Mouse (Mus musculus) spleen, embryonic (tissue): ENCODE data around the gene Axin2.

Source experiments
- CTCF ChIA-PET: fragments of 350-600 bp; sonication (Branson Sonifier 250); formaldehyde crosslinking; loops from one replicate; lab custom pipeline; 2022; lab: Charles Lee

The Axin2 gene

DNA sequence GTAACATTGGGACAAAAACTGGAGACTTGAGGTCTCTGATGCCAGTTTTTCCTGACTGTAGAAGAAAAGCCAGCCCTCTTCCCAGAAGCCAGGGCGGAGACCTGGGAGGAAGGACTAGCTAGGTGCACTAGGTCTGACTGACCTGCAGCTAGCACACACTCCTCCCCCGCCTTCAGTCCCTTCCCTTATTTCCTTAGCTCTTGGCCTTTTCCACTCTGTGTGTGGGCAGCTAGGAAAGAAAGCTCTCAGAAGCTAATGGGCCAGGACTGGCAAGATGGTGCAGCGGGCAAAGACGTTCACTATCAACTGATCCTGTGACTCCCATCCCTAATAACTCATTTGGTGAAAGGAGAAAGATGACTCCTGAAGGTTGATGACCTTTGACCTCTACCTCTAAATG is 17.8 kb upstream of the Axin2 start:
- CTCF ChIA-PET, result no interaction called here

DNA sequence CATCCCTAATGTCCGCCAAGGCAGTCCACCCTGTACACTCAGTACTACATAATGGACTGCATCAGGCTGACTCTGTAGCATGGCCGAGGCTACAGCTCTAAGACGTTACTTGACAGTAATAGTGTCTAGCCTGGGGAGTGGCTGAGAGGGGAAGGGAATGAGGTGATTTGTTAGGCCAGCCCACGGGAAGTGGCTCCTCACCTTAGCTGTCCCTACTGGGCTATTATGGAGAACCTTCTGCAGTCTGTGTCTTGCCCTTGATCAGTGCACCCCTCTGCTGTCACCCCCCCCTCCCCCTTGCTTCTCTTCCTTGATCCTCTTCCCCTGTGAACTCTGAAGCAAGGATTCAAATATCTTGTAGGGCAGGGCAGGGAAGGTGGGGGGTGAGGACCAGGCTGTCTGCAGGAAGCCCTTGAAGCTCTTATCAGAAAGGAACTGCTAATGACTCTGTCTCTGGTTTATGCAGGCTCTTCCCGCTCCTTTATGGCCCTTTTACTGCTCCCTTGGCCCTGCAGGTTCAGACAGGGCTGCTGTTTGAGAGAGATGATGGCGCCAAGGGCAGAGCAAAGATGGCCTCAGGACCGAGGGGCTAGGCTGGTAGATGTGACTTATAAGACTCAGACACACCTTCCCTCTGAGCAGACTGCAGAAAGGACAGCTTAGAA is 13.4 kb upstream of the Axin2 start:
- CTCF ChIA-PET, result no interaction called here

DNA sequence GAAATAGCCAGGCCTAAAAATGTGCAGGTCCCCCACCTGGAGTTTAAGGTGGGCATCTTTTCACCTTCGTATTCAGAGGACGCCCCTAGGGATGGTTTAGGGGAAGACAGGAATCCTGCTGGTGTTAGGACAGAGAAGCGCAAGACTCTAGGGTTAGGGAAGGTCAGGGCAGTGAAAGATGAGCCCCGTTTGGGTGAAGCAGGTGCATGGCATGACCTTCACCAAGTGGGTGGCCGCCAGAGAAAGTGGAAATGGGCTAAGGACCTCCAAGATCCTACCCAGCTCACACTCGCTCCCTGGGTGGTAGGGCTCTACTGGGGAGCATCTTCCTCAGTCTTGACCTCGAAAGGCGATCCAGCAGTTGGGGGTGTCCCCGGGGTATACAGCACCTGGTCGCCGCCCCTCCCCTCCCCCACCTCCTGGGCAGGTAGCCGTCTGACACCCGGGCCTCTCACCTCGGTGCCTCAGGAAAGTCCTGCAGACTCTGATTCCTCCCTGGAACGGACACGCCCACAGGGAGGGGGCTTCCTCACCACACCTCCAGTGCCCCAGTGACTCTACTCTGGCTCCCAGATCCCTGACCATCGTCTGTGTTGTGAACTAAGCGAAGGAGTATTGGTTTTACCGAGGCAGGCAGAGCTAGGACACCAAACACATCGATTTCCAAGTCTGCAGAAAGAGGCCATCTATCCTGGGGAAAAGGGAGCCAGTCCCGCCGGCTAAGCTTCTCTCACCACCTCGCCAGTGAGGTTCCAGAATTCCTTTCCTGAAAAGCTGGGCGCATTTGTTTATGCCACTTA is 10.6 kb upstream of the Axin2 start:
- CTCF ChIA-PET, result no interaction called here

DNA sequence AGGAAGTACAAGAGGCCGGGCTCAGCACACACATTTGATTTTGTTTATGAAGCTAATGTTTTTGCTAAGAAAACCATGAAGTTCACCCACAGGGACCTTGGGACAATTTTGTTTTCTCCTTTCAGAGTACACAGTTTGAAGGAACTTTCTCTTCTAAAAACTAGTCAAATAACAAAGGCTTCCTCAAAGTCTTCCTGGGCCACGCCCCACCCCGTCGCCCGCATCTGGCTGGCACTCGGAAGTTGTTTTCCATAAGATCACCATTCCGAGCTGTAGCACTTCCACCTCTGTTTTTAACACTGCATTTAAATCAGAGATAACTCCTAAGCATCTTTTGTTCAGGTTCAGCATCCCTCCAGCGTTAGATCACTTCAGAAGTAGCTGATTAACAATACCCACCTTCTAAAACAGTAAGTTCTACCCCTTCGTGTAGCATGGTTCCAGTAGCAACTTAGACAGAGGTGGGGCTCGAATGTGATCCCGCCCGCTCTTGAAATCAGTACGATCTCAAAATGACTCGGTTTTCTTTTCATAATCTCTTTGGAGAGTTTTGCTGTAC is 9.7 kb upstream of the Axin2 start:
- CTCF ChIA-PET, result no interaction called here

DNA sequence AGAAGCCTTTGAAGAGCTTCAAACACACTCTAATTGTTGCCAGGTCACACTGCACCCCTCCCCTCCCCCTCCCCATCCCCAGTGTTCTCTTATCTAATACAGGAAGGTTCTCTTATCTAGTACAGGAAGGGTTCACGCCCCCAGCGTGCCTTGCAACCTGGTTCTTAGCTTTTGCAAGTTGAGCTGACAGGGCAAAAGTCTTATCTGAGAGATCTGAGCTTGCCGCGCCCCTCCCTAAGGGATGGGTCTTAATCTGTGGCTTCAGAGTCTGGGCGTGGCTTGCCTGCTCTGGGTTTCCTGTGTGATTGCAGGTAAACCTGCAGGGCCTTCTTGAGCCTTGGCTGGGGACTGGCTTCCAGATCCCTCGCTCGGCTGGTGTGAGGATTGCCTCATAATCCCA is 9.2 kb upstream of the Axin2 start:
- CTCF ChIA-PET, result no interaction called here

DNA sequence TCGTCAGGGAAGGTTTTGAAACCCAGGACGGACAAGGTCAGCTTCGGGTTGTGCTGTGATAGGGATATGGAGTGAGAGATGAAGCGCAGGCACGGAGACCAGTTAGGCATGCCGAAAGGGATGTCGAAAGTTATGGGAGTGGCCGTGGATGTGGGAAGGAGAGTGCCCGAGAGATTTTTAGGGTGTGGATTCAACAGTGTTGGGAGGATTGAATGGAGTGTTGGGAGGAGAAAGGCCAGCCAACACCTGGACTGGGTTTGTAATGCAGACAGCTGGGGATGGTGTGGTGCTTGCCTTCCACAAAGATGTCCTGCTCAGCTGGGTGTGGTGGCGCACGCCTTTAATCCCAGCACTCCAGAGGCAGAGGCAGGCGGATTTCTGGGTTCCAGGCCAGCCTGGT is 8.0 kb upstream of the Axin2 start:
- CTCF ChIA-PET, result no interaction called here

DNA sequence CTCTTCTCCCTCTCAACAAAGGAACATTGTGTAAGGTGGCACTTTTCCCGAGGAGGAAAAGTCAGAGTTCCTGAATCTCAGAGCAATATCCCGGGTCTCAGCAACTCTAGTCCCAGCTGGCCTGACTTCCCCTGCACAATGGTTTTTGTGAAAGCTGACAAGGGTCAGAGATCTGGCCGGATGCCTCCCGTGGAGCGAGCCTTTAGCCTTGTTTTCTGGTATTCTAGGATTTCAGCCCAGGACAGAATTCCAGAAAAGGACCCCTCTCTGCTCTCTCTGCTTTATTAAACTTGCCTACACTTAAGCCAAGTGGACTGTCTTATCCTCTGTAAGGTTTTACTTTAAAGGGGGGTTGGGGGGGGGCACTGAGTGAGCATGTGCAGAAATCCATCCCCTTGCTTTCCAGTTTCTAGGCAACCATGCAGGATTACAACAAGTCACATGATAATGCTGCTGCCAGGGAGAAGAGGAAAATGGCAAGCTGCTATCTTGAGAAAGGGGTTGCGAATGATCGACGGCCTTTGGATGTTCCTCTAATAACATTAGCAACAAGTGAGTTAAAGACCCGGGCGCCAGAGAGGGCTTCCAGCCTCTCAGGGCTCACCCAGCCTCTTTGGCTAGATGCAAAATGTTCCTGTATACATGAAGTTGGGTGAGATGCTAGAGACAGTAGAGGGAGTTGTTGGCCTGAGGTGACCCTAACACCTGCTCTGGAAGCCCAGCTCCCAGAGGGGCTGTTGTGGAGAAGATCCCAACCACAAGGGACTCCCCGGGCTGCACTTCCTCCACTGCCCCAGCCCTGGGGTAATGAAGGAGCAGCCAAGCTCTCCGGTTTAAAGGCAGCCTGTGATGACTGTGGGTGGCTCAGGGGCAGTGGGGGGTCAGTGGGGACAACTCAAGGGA is 2.5 kb upstream of the Axin2 start:
- CTCF ChIA-PET, result interaction anchor here (0.7 kb wide), 1 partner anchor 59 kb away, joined by 4 read pairs; no protein-coding TSS in a partner anchor

DNA sequence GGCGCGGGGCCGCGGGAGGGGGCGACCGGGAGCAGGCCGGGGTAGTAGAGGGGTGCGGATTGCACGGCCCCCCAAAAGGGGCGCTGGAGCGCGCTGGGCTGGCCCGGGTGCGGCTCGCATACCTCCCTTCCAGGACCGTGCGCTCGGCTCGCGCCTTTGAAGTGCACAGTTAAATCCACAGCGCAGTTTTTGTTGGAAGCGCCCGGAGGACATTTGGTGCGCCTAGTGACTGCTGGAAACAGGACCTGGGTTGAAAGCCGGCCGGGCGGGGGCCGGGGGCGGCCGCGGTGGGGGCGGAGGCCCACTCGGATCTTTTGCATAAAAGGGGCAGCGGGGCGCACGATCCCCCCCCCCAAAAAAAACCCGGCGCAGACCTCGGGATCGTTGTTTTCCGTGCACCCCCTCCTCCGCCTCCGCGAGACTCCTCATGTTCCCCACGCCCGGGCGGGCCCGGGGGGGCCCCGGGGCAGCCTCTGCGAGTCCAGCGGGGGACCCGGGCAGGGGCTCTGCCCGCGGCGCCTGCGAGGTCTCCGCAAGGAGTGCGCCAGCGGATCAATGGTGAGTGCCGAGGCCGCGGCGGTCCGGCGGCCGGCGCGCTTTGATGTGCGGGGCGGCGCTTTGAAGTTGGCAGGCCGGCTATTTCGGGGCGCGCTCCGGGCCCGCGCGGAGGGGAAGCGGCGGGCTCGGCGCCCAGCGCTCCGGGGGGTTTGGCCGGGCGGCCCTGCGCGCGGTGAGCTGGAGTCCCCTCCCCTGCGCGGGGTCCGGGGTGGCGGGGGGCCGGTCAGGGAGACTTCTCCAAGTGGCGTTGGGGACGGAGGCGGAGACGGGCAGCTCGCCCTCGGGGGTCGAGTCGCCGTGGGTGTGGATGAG is 722 bp downstream of the Axin2 start:
- CTCF ChIA-PET, result no interaction called here

DNA sequence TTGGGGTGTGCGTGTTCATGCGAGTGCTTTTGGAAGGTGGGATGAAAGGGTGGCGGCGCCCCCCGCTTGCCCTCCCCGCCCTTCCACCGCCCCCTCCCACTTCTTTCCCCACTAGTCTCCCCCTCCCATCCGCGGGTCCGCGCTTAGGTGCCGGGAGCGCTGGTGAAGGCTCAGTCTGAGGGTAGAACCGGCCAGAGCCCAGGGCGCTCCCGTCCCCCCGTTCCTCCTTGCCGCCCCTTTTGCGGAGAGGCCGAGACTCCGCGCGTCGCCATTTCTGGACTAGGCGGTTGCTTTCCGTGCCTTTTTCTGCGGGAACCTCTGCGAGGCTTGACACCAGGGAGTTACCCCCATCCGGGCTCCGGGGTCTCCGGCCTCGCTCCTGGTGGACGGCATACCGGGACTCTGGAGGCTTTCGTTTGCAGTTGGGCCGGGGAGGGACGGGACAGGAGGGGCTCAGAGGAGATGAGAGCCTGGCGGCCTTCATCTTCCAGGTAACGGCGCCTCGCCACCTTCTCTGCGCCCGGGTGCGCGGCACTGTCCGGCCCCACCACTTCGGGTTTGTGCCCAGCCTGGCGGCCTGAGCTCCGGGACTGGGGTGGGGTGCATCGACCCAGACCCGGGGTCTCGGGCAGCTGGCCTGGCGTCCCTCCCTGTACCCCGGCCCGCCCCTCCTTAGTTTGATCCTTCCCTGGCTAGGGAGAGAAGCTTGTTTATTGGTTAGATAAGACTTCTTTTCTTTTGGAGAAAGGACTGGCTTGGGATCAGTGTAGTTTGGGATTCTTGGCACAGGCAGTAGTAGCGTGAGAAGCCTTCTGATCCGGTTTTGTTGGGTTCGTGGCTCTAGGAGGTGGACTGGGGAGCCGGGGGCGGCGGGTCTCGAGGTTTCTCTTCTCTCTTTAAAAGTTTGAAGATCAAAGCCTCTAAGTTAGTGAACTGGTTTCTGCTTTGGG is 1.6 kb downstream of the Axin2 start:
- CTCF ChIA-PET, result no interaction called here

DNA sequence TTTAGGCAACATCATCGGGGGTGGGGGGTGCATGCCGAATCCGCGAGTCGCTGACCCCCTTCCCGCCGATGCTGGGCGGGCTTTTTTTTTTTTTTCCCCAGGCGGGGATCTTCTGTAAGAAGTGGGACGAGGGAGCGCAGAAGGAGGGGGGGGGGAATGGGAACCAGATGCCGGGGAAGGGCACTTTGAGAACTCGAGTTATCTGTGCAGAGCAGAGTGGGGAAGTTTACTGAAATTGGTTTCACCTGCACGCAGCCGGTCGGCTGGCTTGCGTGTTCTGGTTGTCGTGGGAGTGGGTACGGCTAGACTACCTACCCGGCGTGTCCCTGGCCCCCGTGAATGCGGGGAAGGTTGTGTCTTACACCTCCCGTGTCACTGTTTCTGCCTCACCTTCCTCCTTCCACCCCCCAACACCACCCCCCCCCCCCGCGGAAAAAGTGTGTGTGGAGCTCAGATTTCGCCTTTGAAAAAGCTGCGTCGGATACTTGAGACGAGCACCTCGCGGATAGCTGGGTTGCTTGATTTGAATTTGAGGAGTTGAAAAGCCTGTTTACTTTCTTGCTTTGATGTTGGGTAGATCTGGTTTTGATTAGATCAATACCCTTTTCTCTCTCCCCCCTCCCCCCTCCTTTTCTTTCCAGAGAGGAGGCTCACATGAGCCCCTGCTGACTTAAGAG is 2.5 kb downstream of the Axin2 start:
- CTCF ChIA-PET, result interaction anchor here (0.6 kb wide), 1 partner anchor 558 kb away, joined by 4 read pairs; no protein-coding TSS in a partner anchor

DNA sequence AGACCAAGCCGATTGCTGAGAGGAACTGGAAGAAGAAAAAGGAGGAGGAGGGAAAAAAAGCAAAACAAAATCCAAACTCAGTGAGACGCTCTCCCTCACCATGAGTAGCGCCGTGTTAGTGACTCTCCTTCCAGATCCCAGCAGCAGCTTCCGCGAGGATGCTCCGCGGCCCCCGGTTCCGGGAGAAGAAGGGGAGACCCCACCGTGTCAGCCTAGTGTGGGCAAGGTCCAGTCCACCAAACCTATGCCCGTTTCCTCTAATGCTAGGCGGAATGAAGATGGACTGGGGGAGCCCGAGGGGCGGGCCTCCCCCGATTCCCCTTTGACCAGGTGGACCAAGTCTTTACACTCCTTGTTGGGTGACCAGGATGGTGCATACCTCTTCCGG is 3.0 kb downstream of the Axin2 start:
- CTCF ChIA-PET, result interaction anchor here (0.6 kb wide), 1 partner anchor 558 kb away, joined by 4 read pairs; no protein-coding TSS in a partner anchor

DNA sequence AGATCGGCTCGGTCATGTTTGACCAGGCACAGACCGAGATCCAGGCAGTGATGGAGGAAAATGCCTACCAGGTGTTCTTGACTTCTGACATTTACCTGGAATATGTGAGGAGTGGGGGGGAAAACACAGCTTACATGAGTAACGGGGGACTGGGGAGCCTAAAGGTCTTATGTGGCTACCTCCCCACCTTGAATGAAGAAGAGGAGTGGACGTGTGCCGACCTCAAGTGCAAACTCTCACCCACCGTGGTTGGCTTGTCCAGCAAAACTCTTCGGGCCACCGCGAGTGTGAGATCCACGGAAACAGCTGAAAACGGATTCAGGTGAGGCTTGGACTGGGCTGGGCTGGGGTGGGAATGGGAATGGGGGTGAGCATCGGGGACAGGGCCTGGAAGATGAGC is 3.6 kb downstream of the Axin2 start:
- CTCF ChIA-PET, result no interaction called here

DNA sequence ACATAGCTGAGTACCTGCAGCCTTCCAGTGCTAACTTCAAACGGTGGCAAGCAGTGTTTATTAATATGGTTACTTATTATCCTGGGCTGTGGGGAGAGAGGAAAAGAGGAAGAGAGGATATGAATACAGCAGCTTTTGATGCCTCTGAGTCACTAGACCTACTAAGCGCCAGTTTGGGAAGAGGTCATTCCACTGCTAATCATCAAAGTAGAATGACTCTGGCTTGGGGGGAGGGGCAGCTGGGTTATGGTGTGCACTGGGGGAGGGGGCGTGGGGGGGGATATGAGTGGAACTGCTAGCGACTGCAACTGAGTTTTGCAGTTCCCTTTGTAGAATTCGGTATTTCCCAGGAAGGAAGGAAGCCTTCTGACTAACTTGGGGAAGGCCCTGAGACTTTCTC is 4.2 kb downstream of the Axin2 start:
- CTCF ChIA-PET, result no interaction called here

DNA sequence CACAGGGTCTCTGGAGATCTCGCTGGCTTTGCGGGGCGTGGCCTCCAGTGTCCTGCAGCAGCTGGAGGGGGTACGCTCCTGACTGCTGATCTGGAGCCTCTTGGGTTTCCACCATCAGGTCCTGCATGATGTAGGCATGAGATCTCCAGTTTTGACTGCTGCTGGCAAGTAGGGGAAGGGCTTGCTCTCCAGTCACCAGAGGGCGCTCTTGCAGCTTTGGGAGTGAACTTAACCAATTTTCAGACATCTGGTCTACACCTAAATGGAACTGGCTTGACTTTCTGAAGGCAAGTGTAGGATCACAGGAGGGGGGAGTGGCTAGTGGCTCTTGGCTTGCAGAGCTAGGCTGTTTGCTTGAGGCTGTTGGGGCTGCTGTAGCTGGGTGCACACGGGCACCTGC is 5.1 kb downstream of the Axin2 start:
- CTCF ChIA-PET, result no interaction called here

DNA sequence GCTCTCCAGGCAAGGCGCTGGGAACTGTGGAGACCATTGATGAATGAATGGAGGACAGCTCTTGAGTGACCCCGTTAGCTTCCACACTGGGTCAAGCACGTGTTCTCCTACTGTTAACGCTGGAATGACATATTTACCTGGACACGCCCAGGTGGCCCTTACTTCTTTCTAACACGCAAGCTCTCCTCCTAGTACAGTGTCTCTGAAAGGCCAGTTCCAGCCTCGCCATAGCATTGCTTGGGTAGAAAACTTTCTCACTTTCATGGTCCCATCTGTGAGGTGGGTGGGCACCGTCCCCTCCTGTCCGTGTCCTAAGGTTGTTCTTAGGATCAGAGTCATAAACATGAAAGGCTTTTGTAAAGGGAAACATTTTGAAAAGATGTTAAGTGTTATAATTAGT is 5.7 kb downstream of the Axin2 start:
- CTCF ChIA-PET, result no interaction called here

DNA sequence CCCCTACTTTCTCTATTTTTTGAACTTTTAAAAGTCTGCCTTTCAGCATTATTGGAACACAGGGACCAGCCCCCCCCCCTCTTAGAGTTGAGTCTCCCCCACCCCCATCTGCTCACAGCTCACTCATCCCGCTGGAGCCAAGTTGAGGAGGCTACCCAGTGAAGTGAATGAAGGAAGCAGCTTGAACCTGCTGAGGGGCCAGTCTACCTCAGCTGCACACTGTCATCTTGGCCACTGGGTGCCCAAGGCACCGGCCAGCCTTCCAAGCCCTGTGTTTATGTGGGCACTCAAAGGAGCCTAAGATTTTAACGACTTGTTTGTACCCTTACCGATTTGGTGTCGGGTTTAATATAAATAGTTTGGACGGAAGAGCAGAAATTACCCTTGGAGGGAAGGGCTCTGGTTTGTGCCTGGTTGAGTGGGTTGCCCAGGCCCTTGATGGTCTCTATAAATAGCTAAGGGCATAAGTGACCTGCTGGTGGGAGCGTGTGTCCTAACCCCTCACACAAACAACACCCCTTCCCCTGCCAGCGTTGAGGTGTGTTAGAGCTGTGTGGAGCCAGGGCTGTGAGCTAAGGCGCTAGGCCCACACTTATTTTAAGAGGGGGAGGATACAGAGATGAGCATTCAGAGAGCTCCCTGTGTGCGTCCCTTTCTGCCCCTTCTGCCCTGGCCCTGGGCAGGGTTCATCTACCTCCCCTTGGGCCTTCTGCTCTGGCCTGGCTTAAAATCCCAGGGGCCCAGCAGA is 6.4 kb downstream of the Axin2 start:
- CTCF ChIA-PET, result no interaction called here

DNA sequence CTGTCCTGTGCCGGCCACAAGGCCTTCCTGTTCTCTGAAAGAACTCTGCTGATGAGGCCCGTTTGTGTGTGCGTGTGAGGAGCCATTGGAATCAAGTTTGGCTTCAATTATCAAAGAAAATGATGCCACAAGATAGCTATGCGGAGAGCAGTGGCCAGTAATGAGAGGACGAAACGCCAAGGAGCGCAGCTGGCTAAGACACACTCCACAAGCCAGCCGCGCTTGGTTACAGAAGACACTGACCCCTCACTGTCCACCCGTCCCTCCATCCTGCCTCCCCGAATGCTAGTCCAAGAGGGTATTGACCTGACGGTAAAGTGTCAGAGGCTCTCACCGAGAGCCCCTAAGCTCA is 6.9 kb downstream of the Axin2 start:
- CTCF ChIA-PET, result no interaction called here

DNA sequence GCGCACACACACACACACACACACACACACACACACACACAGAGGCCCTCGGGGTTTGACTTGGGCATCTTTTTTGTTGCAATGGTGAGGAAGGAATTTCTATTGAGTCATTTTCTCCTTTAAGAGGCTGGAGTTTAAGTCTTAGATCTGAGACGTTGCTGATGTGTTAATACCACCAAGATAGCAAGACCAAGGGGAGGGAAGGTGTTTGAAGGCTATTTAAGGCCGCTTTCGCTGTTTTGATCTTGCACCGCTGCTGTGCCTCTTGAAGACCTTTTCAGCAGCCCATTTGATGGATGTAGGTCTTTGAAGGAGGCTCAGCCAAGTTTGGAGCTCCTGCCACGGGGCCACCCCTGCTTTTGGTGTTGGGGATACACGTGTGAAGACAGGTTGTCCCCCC is 7.9 kb downstream of the Axin2 start:
- CTCF ChIA-PET, result no interaction called here

DNA sequence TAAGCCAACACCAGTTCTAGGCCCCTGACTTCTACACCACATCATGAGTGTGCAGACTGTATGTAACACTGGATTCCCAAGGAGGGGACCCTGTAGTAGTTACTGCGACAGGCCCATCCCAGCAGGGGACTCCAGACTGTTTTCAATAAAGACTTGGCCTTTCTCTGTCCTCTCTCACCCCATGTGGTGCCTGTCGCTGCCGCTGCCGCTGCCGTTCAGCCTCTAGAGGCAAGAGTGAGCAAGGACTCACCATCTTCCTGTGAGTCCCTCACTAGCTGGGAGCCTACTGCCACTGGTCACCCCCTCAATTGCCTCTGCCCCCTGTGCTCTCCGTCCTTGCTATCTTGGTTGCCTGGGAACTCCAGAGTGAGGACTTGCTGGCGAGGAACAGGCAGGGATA is 8.6 kb downstream of the Axin2 start:
- CTCF ChIA-PET, result no interaction called here
